Mouse (Mus musculus) stomach, embryonic 16.5 days (tissue): Measurements from ENCODE around the gene Smu1. TPM values are rescaled to one million over a fixed set of nuclear protein-coding genes. Genes with fewer than 3 reads are reported as not detected.
"Not testable (repeated sequence)": the region's sequence is repeated elsewhere in the genome, so short reads cannot be mapped to it uniquely, and the experiment has no call there.

ENCODE experiments used
- ATAC-seq: fragments of 200-750 bp; cut with Nextera tagmentation; 2 replicates; pipeline ENCODE4 v1.8.0; 2017; ENCODE audit warnings: moderate number of reproducible peaks, moderate TSS enrichment; ENCODE audit not compliant: insufficient read depth, low FRiP score
- H3K27ac ChIP-seq: fragments of 300-500 bp; sonication (generic); 2 replicates; pipeline ENCODE4 v1.5.1; 2014; ENCODE audit warnings: low read length
- H3K27me3 ChIP-seq: fragments of 300-500 bp; sonication (generic); 2 replicates; pipeline ENCODE4 v1.6.1; 2014; ENCODE audit warnings: low read length, control low read depth, mixed read lengths; ENCODE audit not compliant: control insufficient read depth, insufficient read depth
- H3K36me3 ChIP-seq: fragments of 300-500 bp; sonication (generic); 2 replicates; pipeline ENCODE4 v1.6.1; 2014; ENCODE audit warnings: low read length; ENCODE audit not compliant: control insufficient read depth, insufficient read depth
- H3K4me1 ChIP-seq: fragments of 300-500 bp; sonication (generic); 2 replicates; pipeline ENCODE4 v1.6.1; 2014; ENCODE audit warnings: low read length, control low read depth, mixed read lengths; ENCODE audit not compliant: control insufficient read depth, insufficient read depth
- H3K4me2 ChIP-seq: fragments of 300-500 bp; sonication (generic); 2 replicates; pipeline ENCODE4 v1.6.1; 2014; ENCODE audit warnings: low read depth, low read length, mixed read lengths
- H3K4me3 ChIP-seq: fragments of 300-500 bp; sonication (generic); replicated peaks from 2 replicates; pipeline ENCODE4 v1.5.1; 2014; ENCODE audit warnings: mild to moderate bottlenecking, low read length
- H3K9ac ChIP-seq: fragments of 300-500 bp; sonication (generic); 2 replicates; pipeline ENCODE4 v1.6.1; 2014; ENCODE audit warnings: low read length
- H3K9me3 ChIP-seq: fragments of 300-500 bp; sonication (generic); replicated peaks from 2 replicates; pipeline ENCODE4 v1.6.1; 2016; ENCODE audit warnings: low read length, control low read depth; ENCODE audit not compliant: control insufficient read depth
- WGBS: fragments of 180-500 bp; shearing (Covaris S2); extraction: QIAGEN DNeasy Blood & Tissue Kit; methylation state at CpG from one replicate; pipeline ENCODE4 v1.1.7; 2014; 5-methylcytosine and 5-hydroxymethylcytosine counted together
- polyA plus RNA-seq: library from polyadenylated mRNA; unstranded; fragments of >200 nt; fragmentation: Nextera tagmentation; extraction: Ambion mirVana; gene quantifications from 2 replicates; pipeline ENCODE4 v1.2.1, GENCODE M21; 2015

The Smu1 gene
- polyA plus RNA-seq: 128 and 140 TPM in 2 replicates

GRCm38 (mm10) chr4:40757780-40758420 is at the start of gene Smu1:
TSS of gene Smu1 (minus strand) at chr4:40757923.
- Histone ChIP-seq H3K36me3 (peaks cover 8% of the 10 kb centered on the region), H3K4me1 (0 out of 2 replicates have a peak, but pooled peaks cover 3% of the 10 kb centered on the region), H3K4me3 (peak within 1 kb of the TSS; percentile 74), H3K27ac (peak within 1 kb of the TSS; percentile 72), H3K4me2 (peak within 1 kb of the TSS; percentile 81), H3K9me3 (no peaks in the 10 kb centered on the region), H3K9ac (peak within 1 kb of the TSS; percentile 77), H3K27me3 (no peaks in the 10 kb centered on the region)
- WGBS: 0% methylated on average over 40 of the region's 40 CpGs
- peak; percentile 98 for ATAC-seq

- Histone ChIP-seq H3K36me3 (peaks cover 29% of the 10 kb centered on the region), H3K9me3 (no peaks in the 10 kb centered on the region), H3K27me3 (no peaks in the 10 kb centered on the region), H3K4me1 (no peaks in the 10 kb centered on the region), H3K4me2 (no peak overlapping the region), H3K4me3 (no peak overlapping the region), H3K27ac (no peak overlapping the region), H3K9ac (no peak overlapping the region)
- ATAC-seq: no peak
- WGBS: 79% methylated on average over 4 of the region's 4 CpGs
These were observed 49.7 kb upstream of the Smu1 start for GRCm38 (mm10) chr4:40807382-40807781.

GRCm38 (mm10) chr4:40805401-40805800 is 47.7 kb upstream of the Smu1 start:
- no peak for ATAC-seq
- Histone ChIP-seq H3K4me3 (no peak overlapping the region), H3K9ac (no peak overlapping the region), H3K9me3 (no peaks in the 10 kb centered on the region), H3K27ac (no peak overlapping the region), H3K27me3 (no peaks in the 10 kb centered on the region), H3K36me3 (peaks cover 18% of the 10 kb centered on the region), H3K4me1 (no peaks in the 10 kb centered on the region), H3K4me2 (no peak overlapping the region)
- WGBS: 92% methylated on average over 8 of the region's 8 CpGs

DNA sequence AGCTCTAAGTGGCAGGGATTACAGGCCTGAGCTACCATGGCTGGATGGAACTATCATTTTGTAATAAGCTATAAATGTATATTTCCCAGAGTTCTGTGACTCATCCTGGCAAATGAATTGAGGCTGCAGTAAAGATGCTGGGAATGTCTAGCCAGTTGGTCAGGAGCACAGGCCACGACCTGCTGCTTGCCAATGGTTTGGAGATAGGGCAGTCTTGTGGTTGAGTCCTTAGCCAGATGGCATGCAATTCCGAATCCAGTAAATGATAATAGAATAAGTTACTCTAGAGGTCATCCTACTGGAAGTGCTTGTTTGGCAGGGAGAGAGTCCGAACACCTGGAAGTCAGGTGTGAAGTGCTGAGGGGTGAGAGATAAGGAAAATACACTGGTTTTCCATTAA is 45.1 kb upstream of the Smu1 start:
- 81% methylated on average over 3 of the region's 3 CpGs for WGBS
- Histone ChIP-seq H3K4me2 (no peak overlapping the region), H3K9me3 (no peaks in the 10 kb centered on the region), H3K4me3 (no peak overlapping the region), H3K36me3 (peaks cover 9% of the 10 kb centered on the region; the same call in 1 of the 2 replicates), H3K27ac (no peak overlapping the region), H3K27me3 (no peaks in the 10 kb centered on the region), H3K9ac (no peak overlapping the region), H3K4me1 (no peaks in the 10 kb centered on the region)
- no peak for ATAC-seq

DNA sequence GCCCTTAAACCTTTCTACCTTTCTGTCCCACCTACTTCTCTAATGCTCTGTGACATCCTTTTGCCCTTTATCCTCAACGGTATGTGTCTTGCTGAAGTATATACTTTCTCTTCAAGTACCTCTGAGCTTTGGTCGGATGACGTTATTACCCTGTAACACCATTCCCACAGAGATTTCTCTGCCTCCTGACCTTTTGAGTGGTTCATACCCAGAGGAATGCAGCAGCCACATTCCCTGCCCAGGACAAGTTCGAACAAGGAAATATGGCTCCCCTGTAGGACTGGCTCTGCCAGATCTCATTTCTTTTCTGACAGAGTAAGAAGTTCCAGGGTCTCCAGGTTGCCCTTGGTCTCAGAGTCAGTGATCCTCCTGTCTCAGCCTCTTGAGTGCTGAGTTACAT is 44.2 kb upstream of the Smu1 start:
- peak overlapping the region; percentile 17; the same call in 1 of the 2 replicates for H3K27ac ChIP-seq
- no peaks in the 10 kb centered on the region for H3K4me1 ChIP-seq
- no peaks in the 10 kb centered on the region for H3K27me3 ChIP-seq
- ATAC-seq: no peak
- H3K4me3 ChIP-seq: no peak overlapping the region
- WGBS: 67% methylated on average over 4 of the region's 4 CpGs
- no peak overlapping the region for H3K9ac ChIP-seq
- no peak overlapping the region for H3K4me2 ChIP-seq
- H3K9me3 ChIP-seq: no peaks in the 10 kb centered on the region
- peaks cover 3% of the 10 kb centered on the region; the same call in 1 of the 2 replicates for H3K36me3 ChIP-seq

GRCm38 (mm10) chr4:40800873-40801272 is 43.1 kb upstream of the Smu1 start:
- Histone ChIP-seq H3K9me3 (no peaks in the 10 kb centered on the region), H3K4me2 (no peak overlapping the region), H3K4me3 (no peak overlapping the region), H3K27me3 (no peaks in the 10 kb centered on the region), H3K36me3 (no peaks in the 10 kb centered on the region), H3K4me1 (no peaks in the 10 kb centered on the region), H3K9ac (no peak overlapping the region), H3K27ac (no peak overlapping the region)
- ATAC-seq: no peak
- 77% methylated on average over 3 of the region's 3 CpGs for WGBS

DNA sequence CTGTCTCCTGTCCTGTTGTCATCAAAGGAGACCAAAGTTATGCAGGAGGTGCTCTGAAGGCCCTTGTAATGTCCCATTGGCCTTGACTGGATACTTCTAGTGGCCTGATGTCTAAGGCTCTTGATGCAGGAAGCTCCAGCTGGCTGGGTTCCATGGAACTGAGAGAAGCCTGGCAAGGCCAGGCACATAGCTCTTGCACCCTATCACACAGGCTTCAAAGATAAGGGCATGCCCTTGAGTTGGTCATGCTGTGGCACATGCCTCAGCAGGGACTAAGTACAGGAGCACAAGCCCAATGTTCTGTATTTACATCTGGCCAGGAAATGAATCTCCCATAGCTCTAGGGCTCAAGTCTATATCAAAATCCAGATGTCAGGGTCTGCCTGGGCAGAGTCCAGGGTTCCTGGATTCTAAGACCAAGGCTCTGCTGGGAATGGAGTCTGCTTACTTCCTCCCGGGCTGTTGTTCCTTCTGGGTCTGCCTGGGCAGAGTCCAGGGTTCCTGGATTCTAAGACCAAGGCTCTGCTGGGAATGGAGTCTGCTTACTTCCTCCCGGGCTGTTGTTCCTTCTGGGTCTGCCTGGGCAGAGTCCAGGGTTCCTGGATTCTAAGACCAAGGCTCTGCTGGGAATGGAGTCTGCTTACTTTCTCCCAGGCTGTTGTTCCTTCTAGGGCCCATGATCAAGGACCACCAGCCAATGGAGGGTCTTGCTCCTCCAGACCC is 41.3 kb upstream of the Smu1 start:
- not testable (repeated sequence) for H3K27me3 ChIP-seq, H3K9me3 ChIP-seq, H3K9ac ChIP-seq, H3K4me3 ChIP-seq, H3K4me2 ChIP-seq, ATAC-seq, H3K4me1 ChIP-seq, H3K27ac ChIP-seq, H3K36me3 ChIP-seq
- 60% methylated on average over 1 of the region's 2 CpGs for WGBS

- Histone ChIP-seq H3K9ac (no peak overlapping the region), H3K9me3 (0 out of 2 replicates have a peak, but pooled peaks cover 2% of the 10 kb centered on the region), H3K4me3 (no peak overlapping the region), H3K27me3 (no peaks in the 10 kb centered on the region), H3K36me3 (no peaks in the 10 kb centered on the region), H3K27ac (no peak overlapping the region), H3K4me2 (no peak overlapping the region), H3K4me1 (no peaks in the 10 kb centered on the region)
- WGBS: 89% methylated on average over 3 of the region's 3 CpGs
- ATAC-seq: no peak
These were observed 38.0 kb upstream of the Smu1 start for GRCm38 (mm10) chr4:40795761-40796160.

GRCm38 (mm10) chr4:40794320-40794719 is 36.6 kb upstream of the Smu1 start:
- 0 out of 2 replicates have a peak, but pooled peaks cover 2% of the 10 kb centered on the region for H3K9me3 ChIP-seq
- H3K4me1 ChIP-seq: no peaks in the 10 kb centered on the region
- H3K4me3 ChIP-seq: no peak overlapping the region
- H3K27me3 ChIP-seq: no peaks in the 10 kb centered on the region
- no peaks in the 10 kb centered on the region for H3K36me3 ChIP-seq
- H3K9ac ChIP-seq: no peak overlapping the region
- ATAC-seq: no peak
- no peak overlapping the region for H3K27ac ChIP-seq
- H3K4me2 ChIP-seq: no peak overlapping the region
